Mouse (Mus musculus) neural tube, embryonic 13.5 days (tissue): ENCODE measurements around the gene Fis1. TPM values are rescaled to one million over a fixed set of nuclear protein-coding genes. Genes with fewer than 3 reads are reported as not detected.

Experiments
- ATAC-seq: fragments of 200-750 bp; cut with Nextera tagmentation; 2 replicates; pipeline ENCODE4 v1.8.0; 2017; ENCODE audit warnings: low read depth, mild to moderate bottlenecking, moderate TSS enrichment, moderate library complexity
- H3K27ac ChIP-seq: fragments of 300-500 bp; sonication (generic); replicated peaks from 2 replicates; pipeline ENCODE4 v1.5.1; 2015; ENCODE audit warnings: moderate library complexity, mild to moderate bottlenecking, inconsistent platforms
- H3K27me3 ChIP-seq: fragments of 300-500 bp; sonication (generic); 2 replicates; pipeline ENCODE4 v1.6.1; 2015; ENCODE audit warnings: mild to moderate bottlenecking, inconsistent platforms
- H3K36me3 ChIP-seq: fragments of 300-500 bp; sonication (generic); 2 replicates; pipeline ENCODE4 v1.6.1; 2015; ENCODE audit warnings: mild to moderate bottlenecking, inconsistent platforms
- H3K4me1 ChIP-seq: fragments of 300-500 bp; sonication (generic); replicated peaks from 2 replicates; pipeline ENCODE4 v1.6.1; 2015; ENCODE audit warnings: inconsistent platforms
- H3K4me2 ChIP-seq: fragments of 300-500 bp; sonication (generic); 2 replicates; pipeline ENCODE4 v1.6.1; 2015; ENCODE audit warnings: inconsistent platforms, mild to moderate bottlenecking, moderate library complexity
- H3K4me3 ChIP-seq: fragments of 300-500 bp; sonication (generic); 2 replicates; pipeline ENCODE4 v1.5.1; 2015; ENCODE audit warnings: mild to moderate bottlenecking, inconsistent platforms
- H3K9ac ChIP-seq: fragments of 300-500 bp; sonication (generic); 2 replicates; pipeline ENCODE4 v1.6.1; 2015; ENCODE audit warnings: moderate library complexity, mild to moderate bottlenecking, inconsistent platforms
- H3K9me3 ChIP-seq: fragments of 300-500 bp; sonication (generic); 2 replicates; pipeline ENCODE4 v1.6.1; 2016; ENCODE audit warnings: inconsistent platforms
- WGBS: fragments of 180-500 bp; shearing (Covaris S2); methylation state at CpG from one replicate; pipeline ENCODE4 v1.1.7; 2015; 5-methylcytosine and 5-hydroxymethylcytosine counted together
- polyA plus RNA-seq: library from polyadenylated mRNA; unstranded; fragments of >200 nt; fragmentation: Nextera tagmentation; extraction: Ambion mirVana; gene quantifications from 2 replicates; pipeline ENCODE4 v1.2.1, GENCODE M21; 2015

Gene Fis1
- polyA plus RNA-seq, 1 experiment from 2014 or later: 376 TPM

GRCm38 (mm10) chr5:136961983-136962461 is 8.9 kb downstream of the Fis1 start:
- ATAC-seq: peak; percentile 94
- Histone ChIP-seq H3K4me3 (peak overlapping the region; percentile 62), H3K9me3 (no peaks in the 10 kb centered on the region), H3K4me1 (peaks cover 38% of the 10 kb centered on the region), H3K9ac (peak overlapping the region; percentile 86), H3K27ac (peak overlapping the region; percentile 93), H3K4me2 (peak overlapping the region; percentile 82), H3K36me3 (peaks cover 45% of the 10 kb centered on the region), H3K27me3 (no peaks in the 10 kb centered on the region)
- 0% methylated on average over 20 of the region's 20 CpGs for WGBS

GRCm38 (mm10) chr5:136962501-136962900 is 9.4 kb downstream of the Fis1 start:
- Histone ChIP-seq H3K36me3 (peaks cover 42% of the 10 kb centered on the region), H3K27ac (peak overlapping the region; percentile 93), H3K9me3 (no peaks in the 10 kb centered on the region), H3K4me3 (peak overlapping the region; percentile 62), H3K27me3 (no peaks in the 10 kb centered on the region), H3K4me1 (peaks cover 38% of the 10 kb centered on the region), H3K9ac (peak overlapping the region; percentile 86), H3K4me2 (peak overlapping the region; percentile 82)
- 3% methylated on average over 10 of the region's 10 CpGs for WGBS
- ATAC-seq: peak; percentile 74

GRCm38 (mm10) chr5:136962966-136963540 is 10.0 kb downstream of the Fis1 start:
- ATAC-seq: no peak
- WGBS: 69% methylated on average over 8 of the region's 8 CpGs

GRCm38 (mm10) chr5:136965210-136965609 is 12.1 kb downstream of the Fis1 start:
- Histone ChIP-seq H3K4me1 (peaks cover 27% of the 10 kb centered on the region), H3K9ac (no peak overlapping the region), H3K27ac (no peak overlapping the region), H3K9me3 (no peaks in the 10 kb centered on the region), H3K27me3 (no peaks in the 10 kb centered on the region), H3K4me2 (no peak overlapping the region), H3K4me3 (no peak overlapping the region), H3K36me3 (peaks cover 49% of the 10 kb centered on the region)
- 88% methylated on average over 9 of the region's 9 CpGs for WGBS
- ATAC-seq: no peak

More at GRCm38 (mm10) chr5:136962966-136963540, 10.0 kb downstream of the Fis1 start:
- Histone ChIP-seq H3K9ac (peak overlapping the region; percentile 86), H3K9me3 (no peaks in the 10 kb centered on the region), H3K27ac (peak overlapping the region; percentile 93; the same call in 1 of the 2 replicates), H3K4me3 (peak overlapping the region; percentile 62), H3K4me1 (peaks cover 38% of the 10 kb centered on the region), H3K4me2 (peak overlapping the region; percentile 82), H3K27me3 (no peaks in the 10 kb centered on the region), H3K36me3 (peaks cover 45% of the 10 kb centered on the region)

GRCm38 (mm10) chr5:136965686-136966085 is 12.6 kb downstream of the Fis1 start:
- WGBS: 90% methylated on average over 8 of the region's 8 CpGs
- peaks cover 27% of the 10 kb centered on the region for H3K4me1 ChIP-seq
- no peaks in the 10 kb centered on the region for H3K9me3 ChIP-seq
- no peaks in the 10 kb centered on the region for H3K27me3 ChIP-seq
- H3K4me3 ChIP-seq: no peak overlapping the region
- peaks cover 49% of the 10 kb centered on the region for H3K36me3 ChIP-seq
- H3K27ac ChIP-seq: peak overlapping the region; percentile 18; the same call in 1 of the 2 replicates
- no peak overlapping the region for H3K4me2 ChIP-seq
- ATAC-seq: no peak
- 0 out of 2 replicates have a peak overlapping the region, but pooled peaks have one; percentile 17 for H3K9ac ChIP-seq

- Histone ChIP-seq H3K9ac (peak within 1 kb of the TSS; percentile 17; the same call in 1 of the 2 replicates), H3K9me3 (no peaks in the 10 kb centered on the region), H3K27me3 (no peaks in the 10 kb centered on the region), H3K27ac (peak within 1 kb of the TSS; percentile 28), H3K4me2 (no peak within 1 kb of the TSS), H3K4me3 (no peak within 1 kb of the TSS), H3K36me3 (peaks cover 49% of the 10 kb centered on the region), H3K4me1 (peaks cover 22% of the 10 kb centered on the region)
- WGBS: 57% methylated on average over 6 of the region's 6 CpGs
- no peak for ATAC-seq
Measured at GRCm38 (mm10) chr5:136966331-136966730, 13.3 kb downstream of the Fis1 start, which contains the start of gene Cldn15. Gene Cldn15, plus strand, starts transcription at chr5:136966616.

- Histone ChIP-seq H3K4me1 (peaks cover 17% of the 10 kb centered on the region), H3K36me3 (peaks cover 49% of the 10 kb centered on the region), H3K27me3 (no peaks in the 10 kb centered on the region), H3K4me2 (no peak overlapping the region), H3K27ac (no peak overlapping the region), H3K9ac (no peak overlapping the region), H3K4me3 (no peak overlapping the region), H3K9me3 (no peaks in the 10 kb centered on the region)
- WGBS: 94% methylated on average over 4 of the region's 4 CpGs
- no peak for ATAC-seq
Measured at GRCm38 (mm10) chr5:136966861-136967455, 13.9 kb downstream of the Fis1 start.

GRCm38 (mm10) chr5:136967592-136967991 is 14.5 kb downstream of the Fis1 start:
- no peaks in the 10 kb centered on the region for H3K27me3 ChIP-seq
- no peaks in the 10 kb centered on the region for H3K9me3 ChIP-seq
- H3K36me3 ChIP-seq: peaks cover 49% of the 10 kb centered on the region
- no peak overlapping the region for H3K9ac ChIP-seq
- ATAC-seq: no peak
- H3K4me3 ChIP-seq: no peak overlapping the region
- peaks cover 17% of the 10 kb centered on the region for H3K4me1 ChIP-seq
- no peak overlapping the region for H3K4me2 ChIP-seq
- H3K27ac ChIP-seq: no peak overlapping the region
- 80% methylated on average over 10 of the region's 10 CpGs for WGBS

GRCm38 (mm10) chr5:136970703-136971102 is 17.6 kb downstream of the Fis1 start:
- H3K27me3 ChIP-seq: no peaks in the 10 kb centered on the region
- no peak overlapping the region for H3K9ac ChIP-seq
- no peaks in the 10 kb centered on the region for H3K9me3 ChIP-seq
- WGBS: 72% methylated on average over 1 of the region's 1 CpGs
- ATAC-seq: no peak
- H3K4me3 ChIP-seq: no peak overlapping the region
- peaks cover 9% of the 10 kb centered on the region; the same call in 1 of the 2 replicates for H3K4me1 ChIP-seq
- H3K36me3 ChIP-seq: peaks cover 21% of the 10 kb centered on the region
- H3K4me2 ChIP-seq: no peak overlapping the region
- H3K27ac ChIP-seq: no peak overlapping the region

GRCm38 (mm10) chr5:136973670-136974069 is 20.6 kb downstream of the Fis1 start:
- no peaks in the 10 kb centered on the region for H3K4me1 ChIP-seq
- no peak overlapping the region for H3K4me2 ChIP-seq
- no peaks in the 10 kb centered on the region for H3K27me3 ChIP-seq
- H3K9ac ChIP-seq: no peak overlapping the region
- no peak overlapping the region for H3K4me3 ChIP-seq
- no peak for ATAC-seq
- H3K27ac ChIP-seq: no peak overlapping the region
- no peaks in the 10 kb centered on the region for H3K36me3 ChIP-seq
- 82% methylated on average over 8 of the region's 8 CpGs for WGBS
- no peaks in the 10 kb centered on the region for H3K9me3 ChIP-seq

- no peak for ATAC-seq
- WGBS: 73% methylated on average over 4 of the region's 4 CpGs
- no peak overlapping the region for H3K9ac ChIP-seq
Measured at GRCm38 (mm10) chr5:136977769-136978168, 24.7 kb downstream of the Fis1 start.

GRCm38 (mm10) chr5:136979762-136980161 is 26.7 kb downstream of the Fis1 start:
- no peak overlapping the region for H3K27ac ChIP-seq
- H3K9ac ChIP-seq: no peak overlapping the region
- H3K36me3 ChIP-seq: peaks cover 34% of the 10 kb centered on the region
- H3K4me2 ChIP-seq: no peak overlapping the region
- WGBS: 81% methylated on average over 2 of the region's 2 CpGs
- no peaks in the 10 kb centered on the region for H3K4me1 ChIP-seq
- ATAC-seq: no peak
- H3K27me3 ChIP-seq: no peaks in the 10 kb centered on the region
- H3K4me3 ChIP-seq: no peak overlapping the region
- H3K9me3 ChIP-seq: no peaks in the 10 kb centered on the region

More at GRCm38 (mm10) chr5:136977769-136978168, 24.7 kb downstream of the Fis1 start:
- Histone ChIP-seq H3K4me2 (no peak overlapping the region), H3K36me3 (peaks cover 21% of the 10 kb centered on the region), H3K4me1 (no peaks in the 10 kb centered on the region), H3K27ac (no peak overlapping the region), H3K9me3 (no peaks in the 10 kb centered on the region), H3K27me3 (no peaks in the 10 kb centered on the region), H3K4me3 (no peak overlapping the region)
